Mouse (Mus musculus) intestine, postnatal 0 days (tissue): ENCODE measurements at regions not wholly inside any gene's neighbourhood (a gene's known extent, or its start where the extent isn't known, plus 50 kb on each side); places are given as distances from the start of the nearest gene placed in this dataset.

Experiments used
- ATAC-seq: fragments of 200-750 bp; cut with Nextera tagmentation; 2 replicates; pipeline ENCODE4 v1.8.0; 2017; ENCODE audit warnings: mild to moderate bottlenecking, moderate TSS enrichment, moderate library complexity
- H3K27ac ChIP-seq: fragments of 300-500 bp; sonication (generic); 2 replicates; pipeline ENCODE4 v1.5.1; 2014; ENCODE audit warnings: mild to moderate bottlenecking, low read depth, low read length, moderate library complexity
- H3K27me3 ChIP-seq: fragments of 300-500 bp; sonication (generic); replicated peaks from 2 replicates; pipeline ENCODE4 v1.6.1; 2014; ENCODE audit warnings: low read length, mixed read lengths; ENCODE audit not compliant: control insufficient read depth, insufficient read depth
- H3K36me3 ChIP-seq: fragments of 300-500 bp; sonication (generic); 2 replicates; pipeline ENCODE4 v1.6.1; 2014; ENCODE audit warnings: mild to moderate bottlenecking, moderate library complexity; ENCODE audit not compliant: control insufficient read depth, insufficient read depth
- H3K4me1 ChIP-seq: fragments of 300-500 bp; sonication (generic); replicated peaks from 2 replicates; pipeline ENCODE4 v1.6.1; 2014; ENCODE audit warnings: antibody characterized with exemption, low read length, mixed read lengths; ENCODE audit not compliant: control insufficient read depth, insufficient read depth
- H3K4me2 ChIP-seq: fragments of 300-500 bp; sonication (generic); replicated peaks from 2 replicates; pipeline ENCODE4 v1.6.1; 2014; ENCODE audit warnings: low read depth, mild to moderate bottlenecking, moderate library complexity
- H3K4me3 ChIP-seq: fragments of 300-500 bp; sonication (generic); 2 replicates; pipeline ENCODE4 v1.5.1; 2014; ENCODE audit warnings: low read depth, low read length
- H3K9ac ChIP-seq: fragments of 300-500 bp; sonication (generic); 2 replicates; pipeline ENCODE4 v1.6.1; 2014; ENCODE audit warnings: mild to moderate bottlenecking, low read depth, low read length
- H3K9me3 ChIP-seq: fragments of 300-500 bp; sonication (generic); 2 replicates; pipeline ENCODE4 v1.6.1; 2016; ENCODE audit warnings: mixed run types; ENCODE audit not compliant: control insufficient read depth
- CTCF ChIP-seq: sonication (generic); IDR thresholded peaks from 2 replicates; pipeline ENCODE4 v1.5.1; 2016; ENCODE audit warnings: low read depth, mild to moderate bottlenecking, control low read depth, antibody characterized with exemption, moderate library complexity
- WGBS: fragments of 180-500 bp; shearing (Covaris S2); extraction: QIAGEN DNeasy Blood & Tissue Kit; methylation state at CpG from one replicate; pipeline ENCODE4 v1.1.7; 2014; 5-methylcytosine and 5-hydroxymethylcytosine counted together

DNA sequence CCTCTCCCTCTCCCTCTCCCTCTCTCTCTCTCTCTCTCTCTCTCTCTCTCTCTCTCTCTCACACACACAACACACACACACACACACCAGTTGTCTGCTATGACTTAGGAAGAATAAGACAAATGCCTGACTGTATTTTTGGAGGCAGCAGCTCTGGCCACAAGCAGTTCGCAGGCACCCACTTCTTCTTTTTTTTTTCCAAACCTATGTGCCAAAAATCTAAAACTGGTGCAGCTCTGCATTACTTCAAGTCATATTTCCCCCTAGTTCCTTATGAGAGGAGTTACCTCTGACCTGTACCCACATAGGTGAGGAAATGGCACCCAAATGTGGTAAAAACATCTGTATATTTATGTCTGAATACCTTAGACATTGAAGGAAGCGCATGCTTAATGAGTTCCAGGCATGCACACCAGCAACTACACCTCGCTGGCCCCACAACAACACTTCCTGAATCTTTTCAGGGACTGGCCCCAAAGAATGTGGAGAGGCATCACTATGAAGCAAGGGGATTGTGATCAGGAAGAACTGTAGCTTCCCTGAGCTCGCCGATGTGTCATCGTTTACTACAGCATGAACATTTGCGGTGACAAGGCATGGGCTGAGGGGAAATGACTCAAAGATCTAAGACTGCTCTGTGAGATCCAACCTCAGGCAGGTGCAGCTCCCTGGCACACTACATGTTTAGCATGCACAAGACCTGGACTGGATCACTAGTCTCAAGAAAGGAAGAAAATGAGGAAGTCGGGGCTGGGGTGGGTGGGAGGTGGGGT, 78.3 kb upstream of the Rnf152 start:
- Histone ChIP-seq H3K4me1 (no peaks in the 10 kb centered on the region), H3K4me3 (no peak overlapping the region), H3K27ac (no peak overlapping the region), H3K9ac (no peak overlapping the region), H3K27me3 (no peaks in the 10 kb centered on the region), H3K9me3 (no peaks in the 10 kb centered on the region), H3K4me2 (no peak overlapping the region), H3K36me3 (no peaks in the 10 kb centered on the region)
- 67% methylated on average over 8 of the region's 8 CpGs for WGBS
- TF ChIP-seq CTCF: no peak
- no peak for ATAC-seq

DNA sequence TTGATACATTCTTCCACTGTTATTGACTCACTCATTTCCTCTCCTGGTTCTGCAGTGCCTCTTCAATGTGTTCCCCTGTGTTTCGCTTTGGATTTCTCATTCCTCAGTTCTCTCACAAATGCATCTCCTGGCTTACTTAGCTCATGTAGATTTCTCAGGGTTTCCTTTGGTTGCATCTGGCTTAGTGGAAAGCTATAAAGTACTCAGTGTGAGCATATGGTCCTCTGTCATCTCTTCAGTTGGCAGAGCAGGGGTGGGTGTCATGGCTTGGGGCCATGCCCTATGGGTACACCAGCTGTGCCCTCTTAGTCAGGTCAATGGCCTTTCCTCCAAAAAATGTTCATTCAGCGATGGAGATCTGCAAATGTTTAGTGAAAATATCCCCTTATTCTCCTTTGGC, 77.4 kb upstream of the Rnf152 start:
- no peak for ATAC-seq
- Histone ChIP-seq H3K27me3 (no peaks in the 10 kb centered on the region), H3K9me3 (no peaks in the 10 kb centered on the region), H3K4me1 (no peaks in the 10 kb centered on the region), H3K4me3 (no peak overlapping the region), H3K4me2 (no peak overlapping the region), H3K9ac (no peak overlapping the region), H3K36me3 (no peaks in the 10 kb centered on the region), H3K27ac (no peak overlapping the region)
- TF ChIP-seq CTCF: no peak
- WGBS: 87% methylated on average over 2 of the region's 2 CpGs

DNA sequence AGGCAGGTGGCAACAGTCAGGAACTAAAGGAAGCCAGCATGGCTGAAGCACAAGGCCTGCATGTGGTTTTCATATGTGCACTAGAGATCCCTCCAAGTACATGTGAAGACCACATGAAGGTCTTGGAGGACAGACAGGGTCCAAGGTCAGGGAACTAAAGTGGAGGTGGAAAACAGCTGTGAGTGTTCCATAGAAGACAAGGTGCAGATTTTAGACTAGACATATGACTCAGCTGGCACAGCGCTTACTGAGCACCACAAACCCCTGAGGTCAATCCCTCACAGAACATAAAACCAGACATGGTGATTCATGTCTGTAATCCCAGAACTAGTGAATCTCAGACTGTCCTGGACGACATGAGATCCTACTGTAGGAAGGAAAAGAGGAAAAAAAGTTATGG, 75.3 kb upstream of the Rnf152 start:
- no peaks in the 10 kb centered on the region for H3K27me3 ChIP-seq
- H3K27ac ChIP-seq: no peak overlapping the region
- ATAC-seq: no peak
- no peak overlapping the region for H3K4me2 ChIP-seq
- no peaks in the 10 kb centered on the region for H3K4me1 ChIP-seq
- 80% methylated on average over 2 of the region's 2 CpGs for WGBS
- H3K4me3 ChIP-seq: no peak overlapping the region
- H3K9ac ChIP-seq: no peak overlapping the region
- no peaks in the 10 kb centered on the region for H3K9me3 ChIP-seq
- no peaks in the 10 kb centered on the region for H3K36me3 ChIP-seq
- TF ChIP-seq CTCF: no peak

DNA sequence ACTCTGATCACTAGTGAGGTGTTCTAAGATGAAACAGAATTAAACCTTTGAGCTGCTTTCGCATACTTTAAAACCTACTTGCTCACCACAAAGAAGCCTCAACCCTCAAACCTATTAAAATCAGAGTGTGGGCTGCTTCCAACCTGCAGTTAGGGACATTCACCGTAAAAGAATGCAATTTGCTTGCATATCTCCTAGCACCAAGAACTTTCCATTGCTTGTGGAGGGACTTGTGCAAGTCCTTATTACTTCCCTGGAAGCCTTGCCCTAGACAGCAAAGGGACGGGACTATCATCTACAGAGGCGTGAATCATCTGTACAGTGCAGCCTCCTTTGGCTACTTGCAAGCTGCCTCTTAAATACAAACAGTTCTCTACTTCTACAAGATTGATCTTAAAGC, 74.2 kb upstream of the Rnf152 start:
- H3K27me3 ChIP-seq: no peaks in the 10 kb centered on the region
- H3K9ac ChIP-seq: no peak overlapping the region
- H3K9me3 ChIP-seq: no peaks in the 10 kb centered on the region
- 82% methylated on average over 4 of the region's 4 CpGs for WGBS
- H3K36me3 ChIP-seq: no peaks in the 10 kb centered on the region
- H3K4me1 ChIP-seq: no peaks in the 10 kb centered on the region
- no peak overlapping the region for H3K4me2 ChIP-seq
- no peak overlapping the region for H3K4me3 ChIP-seq
- no peak for TF ChIP-seq CTCF
- no peak for ATAC-seq
- no peak overlapping the region for H3K27ac ChIP-seq

DNA sequence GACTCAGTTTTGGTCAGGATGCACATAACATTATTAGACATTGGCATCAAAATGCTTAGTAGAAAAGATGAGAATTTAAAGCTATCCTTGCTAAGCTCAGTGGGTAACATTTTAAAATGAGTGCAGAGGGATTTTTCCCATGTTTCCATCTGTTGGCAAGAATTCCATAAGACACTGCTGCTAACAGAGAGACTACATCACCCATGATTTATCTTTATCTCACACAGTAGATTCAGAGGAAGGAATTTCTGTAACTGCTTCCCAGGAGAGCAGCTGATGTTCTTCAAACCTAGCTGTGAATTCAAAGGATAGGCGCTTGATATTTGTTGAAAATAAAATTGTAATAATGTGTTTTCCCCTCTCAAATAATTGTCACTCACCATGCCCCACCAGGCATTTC, 71.7 kb upstream of the Rnf152 start:
- no peak overlapping the region for H3K4me3 ChIP-seq
- no peaks in the 10 kb centered on the region for H3K27me3 ChIP-seq
- ATAC-seq: no peak
- H3K36me3 ChIP-seq: no peaks in the 10 kb centered on the region
- WGBS: 83% methylated on average over 1 of the region's 1 CpGs
- TF ChIP-seq CTCF: no peak
- no peaks in the 10 kb centered on the region for H3K4me1 ChIP-seq
- H3K9me3 ChIP-seq: no peaks in the 10 kb centered on the region
- H3K4me2 ChIP-seq: no peak overlapping the region
- H3K9ac ChIP-seq: no peak overlapping the region
- H3K27ac ChIP-seq: no peak overlapping the region

DNA sequence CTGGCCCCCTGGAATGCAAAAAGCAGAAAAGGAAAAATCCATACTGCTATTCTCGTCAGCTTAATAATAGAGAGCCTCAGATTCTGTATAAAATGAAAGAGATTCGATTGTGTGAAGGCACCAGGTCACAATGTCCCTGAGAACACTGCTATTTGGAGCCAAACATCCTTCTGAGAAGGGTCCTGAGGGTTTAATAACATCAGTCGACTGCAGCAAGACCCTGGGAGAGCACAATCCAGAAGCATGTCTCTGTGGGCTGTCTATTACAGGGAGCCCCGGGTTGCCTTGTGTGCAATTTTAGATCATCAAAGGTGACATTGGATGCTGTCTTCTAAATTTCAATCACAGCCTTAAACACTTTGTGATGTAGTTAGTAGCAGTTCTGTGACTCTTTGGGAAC, 69.6 kb upstream of the Rnf152 start:
- Histone ChIP-seq H3K4me3 (no peak overlapping the region), H3K4me1 (no peaks in the 10 kb centered on the region), H3K9ac (no peak overlapping the region), H3K27me3 (no peaks in the 10 kb centered on the region), H3K27ac (no peak overlapping the region), H3K9me3 (no peaks in the 10 kb centered on the region), H3K4me2 (no peak overlapping the region), H3K36me3 (no peaks in the 10 kb centered on the region)
- 68% methylated on average over 4 of the region's 4 CpGs for WGBS
- no peak for TF ChIP-seq CTCF
- ATAC-seq: no peak

DNA sequence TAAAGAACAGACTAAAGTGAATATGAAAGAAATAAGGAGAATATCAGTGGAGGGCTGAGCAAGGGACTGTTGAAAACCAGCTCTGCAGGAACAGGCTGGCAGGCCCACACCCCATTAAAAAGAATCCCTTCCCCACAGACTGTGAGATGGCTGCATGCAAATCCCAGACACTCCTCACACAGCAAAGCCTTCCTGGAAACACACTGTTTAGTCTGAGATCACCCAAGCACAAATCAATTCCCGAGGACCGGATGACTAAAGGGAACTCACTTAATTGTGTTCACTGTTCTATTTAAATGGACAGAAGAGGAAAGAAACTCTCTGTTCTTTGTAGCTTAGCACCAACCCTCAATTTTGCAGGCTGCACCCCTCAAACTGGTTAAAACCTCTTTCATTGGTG, 66.9 kb upstream of the Rnf152 start:
- no peaks in the 10 kb centered on the region for H3K4me1 ChIP-seq
- TF ChIP-seq CTCF: no peak
- 50% methylated on average over 2 of the region's 2 CpGs for WGBS
- H3K9ac ChIP-seq: no peak overlapping the region
- no peaks in the 10 kb centered on the region for H3K9me3 ChIP-seq
- no peaks in the 10 kb centered on the region for H3K27me3 ChIP-seq
- H3K27ac ChIP-seq: no peak overlapping the region
- H3K36me3 ChIP-seq: no peaks in the 10 kb centered on the region
- ATAC-seq: no peak
- no peak overlapping the region for H3K4me2 ChIP-seq
- no peak overlapping the region for H3K4me3 ChIP-seq
